Mouse (Mus musculus) bone marrow macrophage, adult 2 months (primary cell): ENCODE measurements around the gene Gm44596. TPM values are rescaled to one million over a fixed set of nuclear protein-coding genes. Genes with fewer than 3 reads are reported as not detected.

Experiments used
- H3K27ac ChIP-seq: 2 replicates; pipeline ENCODE4 v1.5.1; 2012; ENCODE audit warnings: low read depth, low read length; ENCODE audit not compliant: insufficient read depth
- H3K4me1 ChIP-seq: 2 replicates; pipeline ENCODE4 v1.6.1; 2012; ENCODE audit warnings: low read length; ENCODE audit not compliant: control insufficient read depth, insufficient read depth
- H3K4me3 ChIP-seq: 2 replicates; pipeline ENCODE4 v1.5.1; 2012; ENCODE audit warnings: mild to moderate bottlenecking, low read length, moderate library complexity; ENCODE audit not compliant: insufficient read depth
- CTCF ChIP-seq: IDR thresholded peaks from 2 replicates; pipeline ENCODE4 v1.5.1; 2012; ENCODE audit warnings: low read depth, mild to moderate bottlenecking, low read length, moderate library complexity
- POLR2A ChIP-seq: IDR thresholded peaks from 2 replicates; pipeline ENCODE4 v1.6.1; 2012; ENCODE audit warnings: mild to moderate bottlenecking, low read depth, low read length, borderline replicate concordance
- polyA plus RNA-seq: library from polyadenylated mRNA; stranded (reverse); fragments of >200 nt; gene quantifications from 2 replicates; pipeline ENCODE4 v1.2.4, GENCODE M21; 2012; ENCODE audit not compliant: missing spikeins, insufficient read depth, insufficient read length

The Gm44596 gene
- polyA plus RNA-seq, 1 experiment, result not detected

GRCm38 (mm10) chr6:128410305-128410704 is 35.0 kb downstream of the Gm44596 start:
- no peak overlapping the region for H3K4me3 ChIP-seq
- TF ChIP-seq CTCF (no peak), POLR2A (no peak)
- H3K27ac ChIP-seq, result no peak overlapping the region
- H3K4me1 ChIP-seq, result peaks cover 21% of the 10 kb centered on the region

GRCm38 (mm10) chr6:128411115-128411514 is 35.8 kb downstream of the Gm44596 start:
- Histone ChIP-seq H3K4me3 (no peak overlapping the region), H3K4me1 (peaks cover 18% of the 10 kb centered on the region), H3K27ac (no peak overlapping the region)
- TF ChIP-seq POLR2A (no peak), CTCF (no peak)

DNA sequence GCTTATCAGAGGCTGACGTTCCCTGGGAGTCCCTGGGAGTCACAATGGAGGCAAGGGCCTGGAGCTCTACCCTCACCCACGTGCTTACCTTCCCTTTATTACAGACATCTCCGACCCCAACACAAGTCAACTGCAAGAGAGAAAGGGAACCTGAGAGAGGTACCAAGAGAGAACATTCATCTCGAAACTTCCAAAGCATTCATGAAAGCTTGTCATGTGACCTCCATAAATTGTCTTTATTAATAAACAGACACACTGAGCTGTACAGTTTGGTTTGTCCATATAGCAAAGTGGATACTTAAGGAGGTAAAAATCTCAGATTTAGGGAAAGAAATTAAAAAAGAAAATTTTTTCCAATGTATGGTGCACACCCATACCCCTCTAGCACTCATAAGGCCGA is 40.9 kb downstream of the Gm44596 start:
- no peak for TF ChIP-seq POLR2A
- no peak for TF ChIP-seq CTCF
- Histone ChIP-seq H3K27ac (no peak overlapping the region), H3K4me3 (no peak overlapping the region), H3K4me1 (no peaks in the 10 kb centered on the region; the same call in 1 of the 2 replicates)

DNA sequence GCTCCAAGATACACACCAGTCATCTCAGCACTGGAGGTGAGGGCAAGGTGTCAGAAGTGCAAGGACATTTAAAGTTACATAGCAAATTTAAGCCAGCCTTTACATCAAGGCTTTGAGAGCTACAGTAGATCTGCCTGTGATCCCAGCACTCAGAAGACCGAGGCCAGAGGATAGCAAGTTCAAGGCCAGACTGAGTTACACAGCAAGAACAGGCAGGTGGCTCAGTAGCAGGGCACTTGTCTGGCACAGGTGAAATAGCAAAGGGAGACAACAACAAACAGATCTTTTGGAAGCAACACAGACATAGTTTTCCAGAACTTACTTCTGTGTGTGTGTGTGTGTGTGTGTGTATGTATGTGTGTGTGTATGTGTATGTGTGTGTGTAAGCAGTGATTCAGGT is 42.8 kb downstream of the Gm44596 start:
- Histone ChIP-seq H3K4me3 (no peak overlapping the region), H3K4me1 (peaks cover 3% of the 10 kb centered on the region; the same call in 1 of the 2 replicates), H3K27ac (no peak overlapping the region)
- TF ChIP-seq CTCF (no peak), POLR2A (no peak)

DNA sequence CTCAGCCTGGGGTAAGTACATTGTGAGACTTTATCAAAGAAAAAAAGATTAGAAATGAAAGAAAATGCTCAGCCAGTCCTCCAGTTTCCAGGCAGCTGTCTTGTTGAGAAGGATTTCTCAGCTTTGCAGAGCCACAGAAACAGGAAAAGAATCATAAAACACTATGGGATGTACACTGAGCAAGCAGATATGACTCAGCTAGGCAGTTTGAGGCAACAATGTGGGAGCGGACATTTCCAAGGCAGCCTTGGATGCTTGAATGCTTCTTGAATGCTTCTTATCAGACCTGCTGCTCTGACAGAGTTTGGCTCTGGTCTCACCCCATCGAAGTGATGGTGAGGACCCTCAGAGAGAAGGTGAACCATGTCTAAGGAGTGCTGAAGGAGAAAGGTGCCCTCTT is 45.7 kb downstream of the Gm44596 start:
- Histone ChIP-seq H3K4me3 (no peak overlapping the region), H3K27ac (no peak overlapping the region), H3K4me1 (peaks cover 8% of the 10 kb centered on the region; the same call in 1 of the 2 replicates)
- TF ChIP-seq CTCF, result no peak
- no peak for TF ChIP-seq POLR2A

DNA sequence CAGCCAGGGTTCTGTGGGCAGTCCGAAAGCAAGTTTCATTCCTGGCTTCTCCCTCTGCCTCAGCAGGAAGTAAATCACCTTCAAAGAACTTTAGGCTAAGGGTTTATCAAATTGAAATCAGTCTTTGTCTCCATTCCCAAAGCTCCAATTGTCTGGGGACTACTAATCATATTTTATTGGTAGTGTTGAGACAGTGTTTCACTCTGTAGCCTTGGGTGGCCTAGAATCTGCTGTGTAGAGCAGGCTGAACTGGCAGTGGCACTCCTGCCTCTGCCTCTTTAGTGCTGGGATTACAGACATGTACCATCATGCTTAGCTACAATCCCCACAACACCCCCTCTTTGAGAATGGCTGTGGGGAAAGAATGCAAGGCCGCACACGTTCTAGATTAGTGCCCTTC is 46.2 kb downstream of the Gm44596 start:
- Histone ChIP-seq H3K27ac (no peak overlapping the region), H3K4me1 (peaks cover 8% of the 10 kb centered on the region; the same call in 1 of the 2 replicates), H3K4me3 (no peak overlapping the region)
- no peak for TF ChIP-seq CTCF
- no peak for TF ChIP-seq POLR2A

GRCm38 (mm10) chr6:128423496-128424268 is 48.4 kb downstream of the Gm44596 start:
- H3K27ac ChIP-seq, result peak overlapping the region; percentile 92; the same call in 1 of the 2 replicates

GRCm38 (mm10) chr6:128424269-128425019 is 49.1 kb downstream of the Gm44596 start, which contains the start of gene Itfg2:
Itfg2 (minus strand) TSS chr6:128424931.
- Histone ChIP-seq H3K4me1 (peaks cover 8% of the 10 kb centered on the region; the same call in 1 of the 2 replicates), H3K4me3 (peak within 1 kb of the TSS; percentile 92), H3K27ac (peak within 1 kb of the TSS; percentile 92)
- TF ChIP-seq CTCF (no peak), POLR2A (no peak)

More at GRCm38 (mm10) chr6:128423496-128424268, 48.4 kb downstream of the Gm44596 start:
- peaks cover 8% of the 10 kb centered on the region; the same call in 1 of the 2 replicates for H3K4me1 ChIP-seq
- H3K4me3 ChIP-seq, result peak overlapping the region; percentile 92
- no peak for TF ChIP-seq POLR2A
- TF ChIP-seq CTCF, result no peak

DNA sequence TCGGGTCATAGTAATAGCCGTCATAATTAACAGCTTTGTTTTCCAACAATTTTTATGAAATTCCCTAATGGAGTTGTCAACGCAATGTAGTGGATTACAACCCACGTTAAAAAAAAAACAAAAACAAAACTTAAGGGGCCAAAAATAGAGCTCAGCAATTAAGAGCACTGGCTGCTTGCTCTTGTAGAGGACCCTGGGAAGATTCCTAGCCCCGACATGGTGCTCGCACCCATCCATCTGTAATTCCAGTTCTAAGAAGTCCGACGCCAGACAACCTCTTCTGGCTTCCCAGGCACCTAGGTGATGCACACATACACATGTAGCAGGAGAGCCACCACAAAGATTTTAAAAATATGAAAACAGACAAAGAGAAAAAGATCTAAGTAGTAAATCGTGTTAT is 49.7 kb downstream of the Gm44596 start:
- H3K4me3 ChIP-seq, result peak overlapping the region; percentile 92
- peak overlapping the region; percentile 92; the same call in 1 of the 2 replicates for H3K27ac ChIP-seq
- TF ChIP-seq CTCF, result no peak
- H3K4me1 ChIP-seq, result peaks cover 8% of the 10 kb centered on the region; the same call in 1 of the 2 replicates
